Mouse (Mus musculus) cerebellum, postnatal 4 days (tissue): ENCODE data around the gene Depdc5.
A peak's percentile ranks its signal among the peaks of the same experiment; 100 is the strongest.

Source experiments
- DNase-seq, 2 experiments: peaks; one replicate each; pipeline ENCODE4 v3.0.0; 2022; ENCODE audit warnings: low spot score in 2 of 2, mixed read lengths in 1 of 2

Depdc5 gene

GRCm38 (mm10) chr5:33001111-33001510 is 137.6 kb downstream of the Depdc5 start:
- no peak for DNase-seq

- DNase-seq = no peak
Observed at GRCm38 (mm10) chr5:33002781-33003180, 139.3 kb downstream of the Depdc5 start.

GRCm38 (mm10) chr5:33003500-33003899 is 140.0 kb downstream of the Depdc5 start:
- DNase-seq = no peak

GRCm38 (mm10) chr5:33004110-33004509 is 140.6 kb downstream of the Depdc5 start:
- DNase-seq = no peak

GRCm38 (mm10) chr5:33005442-33006145 is 142.1 kb downstream of the Depdc5 start:
- no peak for DNase-seq

- DNase-seq = no peak
Observed at GRCm38 (mm10) chr5:33006670-33007069, 143.2 kb downstream of the Depdc5 start.

GRCm38 (mm10) chr5:33007371-33007770 is 143.9 kb downstream of the Depdc5 start:
- DNase-seq = no peak

GRCm38 (mm10) chr5:33009301-33009700 is 145.8 kb downstream of the Depdc5 start:
- DNase-seq = no peak

GRCm38 (mm10) chr5:33009818-33010812 is 146.6 kb downstream of the Depdc5 start:
- DNase-seq = no peak

GRCm38 (mm10) chr5:33011132-33012106 is 147.9 kb downstream of the Depdc5 start:
- DNase-seq = peak; percentile 34 to 59

GRCm38 (mm10) chr5:33014096-33014495 is 150.6 kb downstream of the Depdc5 start:
- DNase-seq = no peak

- no peak for DNase-seq
Observed at GRCm38 (mm10) chr5:33015579-33015978, 152.1 kb downstream of the Depdc5 start.

GRCm38 (mm10) chr5:33018189-33018560 is 154.7 kb downstream of the Depdc5 start:
- DNase-seq = no peak

- DNase-seq = peak; percentile 94 to 98
Observed at GRCm38 (mm10) chr5:33018561-33019425, 155.3 kb downstream of the Depdc5 start, which contains the start of gene Ywhah. Gene Ywhah, plus strand, starts transcription at chr5:33018816.

- DNase-seq = no peak
Observed at GRCm38 (mm10) chr5:33019426-33019821, 155.9 kb downstream of the Depdc5 start.

- no peak for DNase-seq
Observed at GRCm38 (mm10) chr5:33021622-33022021, 158.1 kb downstream of the Depdc5 start.

GRCm38 (mm10) chr5:33023337-33023736 is 159.8 kb downstream of the Depdc5 start:
- no peak for DNase-seq

GRCm38 (mm10) chr5:33024474-33024873 is 161.0 kb downstream of the Depdc5 start:
- no peak for DNase-seq

- no peak for DNase-seq
Observed at GRCm38 (mm10) chr5:33028656-33029055, 165.2 kb downstream of the Depdc5 start.

GRCm38 (mm10) chr5:33030425-33031175 is 167.1 kb downstream of the Depdc5 start:
- no peak for DNase-seq
